Mouse (Mus musculus): ENCODE measurements at regions not wholly inside any gene's neighbourhood (a gene's known extent, or its start where the extent isn't known, plus 50 kb on each side); places are given as distances from the start of the nearest gene placed in this dataset.

DNA sequence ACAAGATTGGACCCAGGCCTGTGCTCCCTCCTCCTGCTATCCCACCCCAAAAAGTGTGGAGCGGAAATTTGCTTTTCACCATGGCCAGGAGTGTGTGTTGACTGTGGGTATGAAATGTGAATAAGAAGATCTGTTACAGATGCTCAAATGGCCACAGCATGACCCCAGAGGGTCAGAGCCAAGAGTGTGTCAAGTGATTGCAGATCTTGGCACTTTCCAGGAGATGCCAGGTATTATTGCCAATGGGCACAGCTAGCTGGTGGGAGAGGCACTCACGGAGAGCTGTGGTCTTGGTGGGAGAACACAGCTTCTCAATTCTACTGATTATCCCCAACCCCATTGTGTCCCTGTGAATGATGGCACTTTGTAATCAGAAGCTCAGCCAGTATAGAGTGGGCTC is 62.7 kb downstream of the Smim20 start:
- DNase-seq (ENCODE audit: low spot score in 2 of 2): no peak

DNA sequence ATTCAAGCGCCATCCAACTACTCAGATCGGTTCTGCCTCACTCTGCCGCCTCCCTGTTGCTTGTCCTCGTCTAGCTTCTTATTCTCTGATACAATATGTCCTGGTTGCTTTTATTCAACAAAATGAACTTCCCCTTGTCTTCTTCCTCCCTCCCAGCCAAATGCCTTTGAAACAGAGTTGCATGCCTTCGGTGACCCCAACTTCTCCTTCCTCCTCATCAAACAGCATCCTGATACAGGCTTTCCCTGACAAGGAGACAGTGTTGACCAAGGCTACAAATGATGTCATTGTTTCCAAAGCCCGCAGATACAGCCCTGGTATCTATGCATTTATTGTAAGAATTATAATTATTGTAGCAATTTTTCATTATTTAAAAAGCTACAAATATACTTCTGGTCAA is 69.8 kb downstream of the Smim20 start:
- no peak for DNase-seq (ENCODE audit: low spot score in 2 of 2)

DNA sequence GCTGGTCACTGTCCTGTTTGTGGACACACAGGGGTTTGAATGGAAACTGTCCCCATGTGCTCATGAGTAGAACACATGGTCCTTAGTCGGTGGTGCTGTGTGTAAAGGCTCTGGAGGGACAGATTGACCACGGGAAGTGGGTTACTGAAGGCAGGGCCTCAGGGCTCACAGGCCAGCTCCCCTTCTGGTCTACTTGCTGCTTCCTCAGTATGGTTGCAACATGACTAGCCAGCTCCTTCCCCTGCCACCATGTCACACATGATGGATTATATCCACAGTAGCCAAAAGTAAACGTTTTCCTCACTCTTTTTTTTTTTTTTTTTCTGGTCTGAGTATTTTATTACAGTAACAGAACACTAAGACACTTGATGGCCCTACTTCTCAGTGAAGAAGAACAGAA is 70.9 kb downstream of the Smim20 start:
- no peak for DNase-seq (ENCODE audit: low spot score in 2 of 2)

DNA sequence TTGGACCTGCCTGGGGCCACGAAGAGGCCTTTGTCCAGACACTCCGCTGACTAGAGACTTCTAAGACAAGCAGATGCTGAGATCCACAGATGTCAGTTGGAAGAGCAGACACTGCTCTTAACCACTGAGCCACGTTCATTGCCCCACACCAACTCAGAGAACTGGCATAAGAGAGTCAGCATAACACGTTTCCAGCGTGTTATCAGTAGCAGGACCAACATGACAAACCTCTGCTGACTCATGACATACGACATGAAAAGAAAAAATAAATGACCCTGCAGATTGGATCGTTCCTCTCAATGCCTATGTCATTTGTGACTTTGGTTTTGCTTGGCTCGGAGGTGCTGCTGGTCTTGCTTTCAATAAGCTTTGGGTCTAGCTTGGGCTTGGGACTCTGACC is 78.3 kb downstream of the Smim20 start:
- no peak for DNase-seq (ENCODE audit: low spot score in 2 of 2)

DNA sequence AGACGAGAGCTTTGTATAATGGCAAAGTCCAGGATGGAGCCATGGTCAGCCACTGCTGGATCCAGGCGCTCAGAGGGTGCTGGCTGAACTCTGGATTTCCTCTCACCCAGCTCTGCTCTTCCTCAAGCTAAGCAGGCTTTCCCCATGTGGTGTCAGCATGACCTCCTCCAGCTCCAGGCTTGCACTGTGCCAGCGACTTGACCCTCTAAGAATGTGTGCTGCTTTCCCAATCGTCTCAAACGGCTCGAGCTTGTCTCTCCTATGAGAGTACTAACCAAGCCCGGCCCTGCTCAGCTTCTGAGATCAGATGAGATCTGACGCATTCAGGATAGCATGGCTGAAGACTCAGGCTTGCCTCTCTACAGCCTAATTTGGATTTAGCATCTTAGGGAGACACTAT is 79.1 kb downstream of the Smim20 start:
- DNase-seq (ENCODE audit: low spot score in 2 of 2): no peak

DNA sequence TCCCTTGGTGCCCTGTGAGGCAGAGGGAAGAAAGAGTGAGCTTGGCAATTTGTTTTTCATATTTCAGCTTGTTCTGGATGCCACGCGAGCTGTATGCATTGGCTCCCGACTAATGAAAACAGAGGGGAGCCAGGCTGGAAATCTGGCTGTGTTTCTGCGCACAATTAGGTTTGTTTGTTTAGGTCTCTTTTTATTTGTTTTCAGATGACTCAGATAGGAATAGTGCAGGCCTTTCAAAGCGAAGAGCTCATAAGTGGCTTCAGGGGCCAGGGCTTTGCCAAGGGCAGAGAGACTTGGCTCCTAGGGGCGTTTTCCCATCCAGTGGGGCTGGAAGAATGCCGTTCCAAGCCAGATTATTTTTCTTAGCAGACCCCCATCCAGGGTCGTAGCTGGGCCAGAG is 79.9 kb downstream of the Smim20 start:
- DNase-seq (ENCODE audit: low spot score in 2 of 2): no peak

DNA sequence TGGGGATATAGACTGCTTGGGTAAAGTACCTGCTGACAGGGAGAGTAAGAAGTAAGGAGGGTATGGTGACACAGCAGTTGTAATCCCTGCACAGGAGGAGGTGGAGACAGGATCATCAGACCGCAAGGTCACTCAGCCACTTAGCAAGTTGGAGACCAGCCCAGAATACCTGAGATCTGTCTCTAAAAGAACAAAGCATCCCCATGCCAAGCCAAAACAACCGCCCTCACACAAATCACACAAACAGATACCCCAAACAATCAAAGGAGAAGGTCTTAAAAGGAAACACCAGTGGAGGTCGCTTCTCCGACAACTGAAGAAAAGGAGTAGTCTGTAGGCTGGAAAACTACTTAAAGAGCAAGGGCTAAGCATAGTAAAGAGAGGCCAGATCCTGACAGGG is 86.0 kb downstream of the Smim20 start:
- no peak for DNase-seq (ENCODE audit: low spot score in 2 of 2)

DNA sequence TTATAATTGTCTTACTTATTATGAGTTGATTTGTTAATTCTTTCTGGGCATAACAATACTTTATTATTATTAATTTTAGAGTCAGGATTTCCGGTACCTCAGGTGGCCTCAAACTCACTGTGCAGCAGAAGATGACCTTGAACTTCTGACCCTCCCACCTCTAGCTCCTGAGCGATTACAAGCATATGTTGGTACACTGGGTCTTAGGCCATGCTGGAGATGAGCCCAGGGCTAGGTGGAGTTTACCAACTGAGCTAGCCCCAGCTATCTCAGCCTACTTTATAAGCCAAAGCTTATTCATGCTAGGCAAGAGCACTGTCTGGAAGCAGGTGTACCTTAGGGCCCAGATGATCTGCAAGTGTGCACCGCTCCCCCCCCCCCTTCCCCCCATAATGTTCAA is 87.4 kb downstream of the Smim20 start:
- DNase-seq (ENCODE audit: low spot score in 2 of 2): no peak

DNA sequence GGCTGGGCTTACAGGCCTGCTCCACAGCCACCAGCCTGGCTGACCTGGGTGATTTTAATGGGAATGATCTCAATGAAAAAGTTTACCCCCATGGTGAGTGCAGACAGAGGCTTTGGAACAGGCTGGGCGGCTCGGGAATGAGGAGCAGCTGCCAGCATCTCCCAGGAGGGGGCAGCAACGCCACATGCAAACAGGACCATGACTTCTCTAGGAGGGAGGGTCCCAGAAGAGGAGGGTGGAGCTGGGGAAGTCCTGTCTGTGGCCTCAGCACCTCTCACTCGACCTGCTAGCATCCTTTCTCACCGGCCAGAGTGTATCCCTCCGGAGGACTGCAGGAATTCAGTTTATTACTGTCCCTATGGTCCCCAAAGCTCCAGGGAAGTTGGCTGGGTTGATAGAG is 88.2 kb downstream of the Smim20 start:
- DNase-seq (ENCODE audit: low spot score in 2 of 2): peak; percentile 78 to 79

DNA sequence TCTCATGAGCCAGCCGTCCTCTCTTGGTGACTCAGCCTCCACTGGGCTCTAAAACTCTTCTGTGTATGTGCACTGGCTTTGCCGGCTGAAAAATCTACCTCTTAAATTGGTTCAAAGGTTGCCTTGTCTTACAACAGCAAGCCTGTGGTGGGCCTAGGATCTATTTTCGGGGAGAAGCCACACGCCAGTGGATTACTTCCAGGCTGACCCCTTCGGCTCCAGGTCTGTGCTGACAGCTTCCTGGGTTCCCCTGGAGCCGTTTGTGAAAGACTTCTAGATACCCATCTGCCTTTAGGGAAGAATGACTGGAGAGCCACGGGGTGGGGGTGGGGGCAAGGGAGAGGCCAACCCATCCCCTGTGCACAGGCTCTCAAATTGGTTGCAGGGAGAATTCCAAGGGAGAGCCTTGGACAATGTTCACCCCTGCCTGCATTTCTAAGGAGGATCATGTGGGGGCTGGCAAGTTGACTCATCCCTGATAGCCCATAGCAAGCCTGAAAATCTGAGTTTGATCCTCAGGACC is 90.3 kb downstream of the Smim20 start:
- DNase-seq (ENCODE audit: low spot score in 2 of 2): no peak

DNA sequence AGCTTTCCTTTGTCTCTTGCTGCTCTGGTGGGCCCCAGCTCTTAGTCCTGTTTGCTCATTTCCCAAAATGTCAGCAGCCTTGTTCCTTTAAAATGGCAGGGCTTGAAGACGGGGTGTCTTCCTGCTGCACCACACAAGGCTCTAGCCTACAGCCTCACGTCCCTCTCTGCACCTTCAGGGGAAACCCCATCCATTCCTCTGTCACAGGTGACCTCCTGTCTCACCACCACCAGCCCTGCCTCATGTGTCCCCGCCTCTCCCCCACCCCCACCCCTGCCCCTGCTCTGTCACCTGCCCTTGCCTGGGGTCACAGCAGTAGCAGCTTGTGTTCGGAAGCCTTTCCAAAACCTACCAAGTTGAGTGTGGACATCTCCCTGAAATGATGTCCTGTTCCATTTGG is 91.3 kb downstream of the Smim20 start:
- no peak for DNase-seq (ENCODE audit: low spot score in 2 of 2)

DNA sequence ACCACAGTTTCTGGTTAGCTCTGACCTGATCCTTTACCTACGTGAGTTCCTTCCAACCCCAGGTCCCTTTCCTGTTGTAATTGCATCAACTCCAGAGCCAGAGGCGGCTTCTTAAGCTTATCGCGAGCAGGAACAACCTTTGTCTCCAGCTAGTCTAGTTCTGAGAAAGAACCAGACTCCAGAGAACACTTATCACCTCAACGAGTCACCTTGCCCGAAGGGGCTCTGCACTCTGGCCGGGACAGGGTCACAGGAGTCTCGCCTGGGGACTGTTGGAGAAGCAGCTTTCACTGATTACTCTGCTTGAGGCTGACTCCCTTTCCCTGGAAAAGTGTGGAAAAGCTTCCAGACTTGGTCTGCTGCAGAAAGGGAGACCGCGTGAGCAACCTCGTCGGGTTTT is 93.0 kb downstream of the Smim20 start:
- DNase-seq (ENCODE audit: low spot score in 2 of 2): no peak

DNA sequence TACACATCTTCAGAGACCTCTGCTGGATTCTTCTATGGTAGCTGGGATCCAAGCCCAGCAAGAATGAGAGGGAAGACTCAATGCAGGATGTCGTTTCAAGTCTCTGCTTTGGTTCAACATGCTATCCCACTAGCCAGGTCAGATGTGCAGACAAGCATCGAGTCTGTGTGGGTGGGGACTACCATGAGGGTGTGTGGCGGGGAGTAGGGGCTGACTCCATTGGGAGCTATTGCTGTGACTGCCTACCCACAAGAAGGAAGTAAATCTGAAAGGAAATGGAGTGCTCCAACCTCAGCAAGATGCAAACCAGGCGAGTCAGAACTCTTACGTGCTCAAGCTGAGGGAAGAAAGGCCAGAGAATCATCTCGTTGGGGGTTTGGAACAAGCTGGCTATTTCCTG is 94.4 kb downstream of the Smim20 start:
- DNase-seq (ENCODE audit: low spot score in 2 of 2): no peak

DNA sequence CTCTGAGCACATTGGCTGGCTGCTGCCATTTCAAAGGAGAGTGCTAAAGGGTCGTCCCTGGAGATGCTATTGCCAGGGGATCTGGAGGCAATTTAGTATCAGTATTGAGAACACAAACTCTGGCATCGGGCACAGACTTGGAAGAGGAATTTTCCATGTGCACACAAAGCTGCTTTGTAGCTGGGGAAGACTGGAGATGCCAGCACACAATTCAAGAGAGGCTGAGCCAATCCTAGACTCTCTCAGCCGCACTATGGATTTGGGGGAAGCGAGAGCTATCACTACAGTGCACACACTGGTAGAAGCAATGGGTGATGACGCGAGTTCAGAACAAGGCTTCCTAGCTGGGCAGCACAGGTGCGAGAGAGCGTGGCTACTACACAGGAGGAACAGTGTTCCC is 97.0 kb downstream of the Smim20 start:
- DNase-seq (ENCODE audit: low spot score in 2 of 2): no peak

DNA sequence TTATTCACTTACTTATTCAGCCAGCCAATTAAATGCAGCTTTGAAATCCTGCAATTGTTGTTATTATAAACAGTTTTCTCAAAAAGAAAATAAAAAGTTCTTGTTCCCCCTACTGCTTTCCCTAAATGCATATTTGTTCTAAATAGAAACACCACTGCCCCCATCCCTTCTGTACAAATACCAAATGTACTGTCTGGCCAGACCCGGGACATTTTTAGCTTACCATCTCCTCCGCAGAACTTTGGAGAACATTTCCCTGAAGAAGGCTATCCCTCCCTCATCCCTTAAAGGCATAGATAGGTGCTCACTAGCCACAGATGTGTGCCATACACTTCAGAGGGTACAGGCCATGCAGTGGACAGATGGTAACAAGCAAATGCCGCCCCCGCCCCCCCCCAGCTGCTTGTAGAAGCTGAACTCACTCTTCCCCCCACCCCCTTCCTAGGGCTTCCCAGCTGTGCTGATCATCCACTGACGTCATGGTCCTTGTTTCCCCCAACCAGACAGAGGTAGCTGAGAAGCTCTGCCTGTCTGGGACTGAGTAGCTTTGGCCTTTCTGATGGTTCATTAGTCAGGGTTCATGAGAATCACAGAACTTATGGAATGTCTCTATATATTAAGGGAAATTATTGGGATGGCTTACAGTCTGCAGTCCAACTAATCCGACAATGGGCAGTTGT is 98.9 kb upstream of the Rbpj start:
- DNase-seq (ENCODE audit: low spot score in 2 of 2): no peak

DNA sequence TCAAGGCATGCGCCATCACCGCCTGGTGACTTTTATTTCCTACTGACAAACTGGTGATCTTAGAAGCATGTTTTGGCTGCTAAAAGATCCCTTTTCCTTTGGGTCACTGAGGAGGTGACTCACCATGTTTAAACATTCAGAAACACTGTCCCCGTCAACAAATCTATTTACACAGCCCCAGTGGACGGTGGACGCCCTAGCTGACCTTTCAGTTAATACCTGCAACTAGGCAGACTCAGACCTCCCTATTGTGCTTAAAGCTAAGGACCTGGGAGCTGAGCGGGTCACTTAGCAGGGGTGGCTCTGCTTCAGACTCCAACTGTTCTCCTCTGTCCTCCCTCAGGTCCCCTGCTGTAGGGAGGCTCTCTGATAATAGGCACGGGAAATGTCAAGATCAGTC is 95.7 kb upstream of the Rbpj start:
- DNase-seq (ENCODE audit: low spot score in 2 of 2): no peak

DNA sequence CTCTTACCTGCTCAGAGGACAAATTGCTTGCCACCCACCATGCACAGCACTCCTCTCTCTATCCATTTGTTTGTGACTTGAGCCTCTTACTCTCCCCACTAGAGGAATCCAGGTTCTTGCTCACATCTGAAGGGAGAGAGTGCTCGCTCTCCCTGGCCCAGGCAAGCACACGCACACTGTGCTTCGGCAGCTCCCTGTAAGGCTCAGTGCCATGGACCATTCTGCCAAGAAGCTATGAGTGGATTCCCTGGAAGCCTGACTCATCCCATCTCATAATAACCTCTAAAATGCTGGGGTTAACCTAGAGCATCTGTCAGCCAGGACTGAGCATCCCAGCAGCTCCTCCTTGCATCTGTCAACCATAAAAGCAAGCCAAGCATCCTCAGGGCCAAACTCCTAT is 94.3 kb upstream of the Rbpj start:
- DNase-seq (ENCODE audit: low spot score in 2 of 2): no peak

DNA sequence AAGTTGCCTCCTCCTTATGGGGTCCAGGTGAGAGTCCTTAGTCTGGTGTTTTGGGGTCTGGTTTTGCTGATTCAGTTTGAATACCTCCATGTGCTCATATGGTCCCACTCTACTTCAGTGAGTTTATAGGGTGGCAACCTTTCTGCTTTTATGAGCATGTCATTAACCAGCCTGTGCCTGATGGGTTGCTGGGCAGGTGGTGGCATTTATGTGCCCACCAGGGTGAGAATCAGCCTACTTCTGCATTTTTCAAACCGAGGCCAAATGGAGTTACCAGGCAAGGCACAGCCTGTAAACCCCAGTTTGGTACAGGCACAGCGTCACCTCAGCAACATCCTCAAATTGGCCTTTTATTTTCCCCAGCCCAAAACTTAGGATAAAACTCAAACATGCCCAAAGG is 92.6 kb upstream of the Rbpj start:
- no peak for DNase-seq (ENCODE audit: low spot score in 2 of 2)

DNA sequence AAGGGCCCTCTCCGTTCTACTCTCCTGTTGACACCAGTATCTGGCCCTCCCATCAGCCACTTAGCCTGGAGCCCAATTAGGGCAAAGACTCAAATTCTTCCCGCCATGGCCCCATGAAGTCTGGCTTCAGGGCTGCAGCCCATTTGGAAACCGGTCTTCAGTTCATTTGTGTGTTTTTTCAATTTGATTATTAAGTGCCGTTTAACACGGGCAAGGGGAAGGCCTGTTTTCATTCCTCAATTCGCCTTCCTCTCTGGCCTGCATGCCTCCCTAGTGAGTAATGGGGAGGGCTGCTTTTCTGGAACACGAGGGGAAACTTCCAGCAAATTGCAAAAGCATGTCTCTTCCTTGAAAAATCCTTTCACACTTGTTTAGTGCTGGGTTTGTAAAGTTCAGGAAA is 89.1 kb upstream of the Rbpj start:
- DNase-seq (ENCODE audit: low spot score in 2 of 2): no peak

DNA sequence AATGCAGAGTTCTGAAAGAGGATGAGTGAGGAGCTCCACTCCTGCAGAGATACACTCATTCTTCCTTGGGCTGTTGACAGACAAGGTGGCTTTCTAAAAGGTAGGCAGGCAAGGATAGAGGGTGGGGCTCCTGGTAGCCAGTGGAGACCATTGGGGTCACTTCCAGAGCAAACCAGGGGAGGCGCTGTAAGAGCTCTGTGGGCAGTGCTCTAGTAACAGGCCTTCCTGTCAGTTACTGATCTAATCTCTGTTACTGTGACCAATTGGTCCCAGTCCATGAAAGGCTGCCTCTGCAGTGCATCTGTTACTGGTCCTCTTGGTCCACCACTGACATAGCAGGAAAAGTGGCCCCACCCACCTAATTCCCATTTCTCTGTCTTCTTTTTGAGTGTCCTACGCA is 88.3 kb upstream of the Rbpj start:
- no peak for DNase-seq (ENCODE audit: low spot score in 2 of 2)

DNA sequence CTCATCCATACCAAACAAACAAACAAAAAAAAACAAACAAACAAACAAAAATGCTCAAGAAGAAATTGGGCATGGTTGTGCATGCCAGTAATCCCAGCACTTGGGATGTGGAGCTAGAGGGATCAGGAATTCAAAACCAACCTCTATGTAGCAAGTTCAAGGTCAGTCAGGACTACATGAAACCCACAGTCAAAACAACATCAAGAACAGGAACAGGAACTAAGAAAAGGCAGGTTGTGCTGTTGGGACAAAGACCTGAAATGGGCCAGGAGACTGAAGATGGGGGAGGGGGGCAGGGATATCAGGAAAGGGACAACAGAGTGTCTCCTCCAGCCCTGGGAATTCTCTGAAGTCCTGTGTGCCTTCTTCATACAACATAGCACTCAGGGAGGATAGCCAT is 87.8 kb upstream of the Rbpj start:
- no peak for DNase-seq (ENCODE audit: low spot score in 2 of 2)

DNA sequence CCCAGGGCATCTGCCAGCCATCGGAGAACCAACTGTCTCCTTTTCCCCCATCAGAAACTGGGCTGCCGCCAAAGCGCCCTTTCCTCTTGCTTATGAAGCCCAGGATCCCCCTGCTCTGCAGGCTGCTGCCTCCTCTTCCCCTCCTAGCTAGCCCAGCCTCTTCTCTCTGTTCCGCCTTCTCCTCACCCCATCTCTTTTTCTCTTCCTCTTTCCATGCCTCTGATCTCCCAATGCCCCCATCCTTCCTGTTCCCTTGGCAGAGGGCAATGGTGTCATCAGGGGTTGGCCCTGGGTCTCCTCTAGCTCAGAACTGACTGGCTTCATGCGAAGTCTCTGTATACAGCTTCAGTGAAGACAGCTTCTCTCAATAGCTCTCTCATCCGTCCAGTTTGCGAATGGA is 87.4 kb upstream of the Rbpj start:
- no peak for DNase-seq (ENCODE audit: low spot score in 2 of 2)

DNA sequence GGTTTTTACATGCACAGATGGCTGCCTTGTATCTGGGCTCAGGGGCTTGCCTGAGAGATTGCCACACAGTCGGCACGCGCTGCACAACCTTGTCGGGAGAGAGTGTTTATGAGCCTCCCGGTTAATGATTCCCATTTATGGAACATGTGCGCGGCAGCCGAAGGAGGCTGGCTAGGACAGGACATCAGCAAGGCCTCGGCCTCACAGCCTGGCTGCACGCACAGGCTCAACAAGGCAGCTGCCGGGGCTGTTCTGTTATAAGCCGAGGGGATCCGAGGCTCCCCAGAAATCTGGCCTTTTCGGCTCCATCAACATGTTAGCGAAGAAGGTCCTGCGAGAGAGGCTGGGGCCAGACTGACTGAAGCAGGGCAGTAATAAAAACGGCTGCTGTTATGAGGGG is 86.3 kb upstream of the Rbpj start:
- no peak for DNase-seq (ENCODE audit: low spot score in 2 of 2)

DNA sequence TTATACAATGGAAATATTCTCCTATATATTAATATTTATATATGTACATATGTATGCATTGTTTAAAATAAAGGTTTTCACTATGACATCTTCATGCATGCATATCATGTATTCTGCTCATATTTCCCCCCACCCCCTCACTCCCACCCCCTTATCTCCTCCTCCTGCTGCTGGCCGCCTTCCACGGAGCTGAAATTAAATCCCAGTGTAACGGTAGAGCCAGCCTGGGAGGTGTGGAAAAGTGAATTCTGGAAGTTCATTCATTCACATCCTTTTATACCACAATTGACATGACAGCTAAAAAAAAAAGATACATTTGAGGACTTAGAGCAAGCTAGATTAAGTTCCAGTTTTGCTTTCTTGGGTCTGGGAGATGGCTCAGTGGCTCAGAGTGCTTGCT is 85.7 kb upstream of the Rbpj start:
- DNase-seq (ENCODE audit: low spot score in 2 of 2): no peak
